Mouse (Mus musculus) adrenal gland, postnatal 10 days (tissue): Measurements from ENCODE around the gene Rad51b. TPM values are rescaled to one million over a fixed set of nuclear protein-coding genes. Genes with fewer than 3 reads are reported as not detected.
A peak's percentile ranks its signal among the peaks of the same experiment; 100 is the strongest.
"Not testable (repeated sequence)": the region's sequence is repeated elsewhere in the genome, so short reads cannot be mapped to it uniquely, and the experiment has no call there.

ENCODE experiments used
- DNase-seq: peaks from one replicate; pipeline ENCODE4 v3.0.0; 2021; ENCODE audit warnings: mixed read lengths
- long read RNA-seq, 2 experiments: library from polyadenylated mRNA; stranded (forward); transcript quantifications; one replicate each; pipeline ENCODE4 v2.0.0; 2021
- total RNA-seq, 2 experiments: library from RNA; stranded (reverse); gene quantifications; 2 replicates each; pipeline ENCODE4 v1.2.3; 2021

Gene Rad51b
- total RNA-seq, result 1 to 10 TPM; 1.6 to 3.0 TPM
- long read RNA-seq, experiment 1, partial matches to known transcripts, result 0 of 2 reads
- long read RNA-seq, experiment 1, other reads (novel, unspliced or antisense), result 2 of 2 reads
- long read RNA-seq, experiment 2, result 0 reads

DNA sequence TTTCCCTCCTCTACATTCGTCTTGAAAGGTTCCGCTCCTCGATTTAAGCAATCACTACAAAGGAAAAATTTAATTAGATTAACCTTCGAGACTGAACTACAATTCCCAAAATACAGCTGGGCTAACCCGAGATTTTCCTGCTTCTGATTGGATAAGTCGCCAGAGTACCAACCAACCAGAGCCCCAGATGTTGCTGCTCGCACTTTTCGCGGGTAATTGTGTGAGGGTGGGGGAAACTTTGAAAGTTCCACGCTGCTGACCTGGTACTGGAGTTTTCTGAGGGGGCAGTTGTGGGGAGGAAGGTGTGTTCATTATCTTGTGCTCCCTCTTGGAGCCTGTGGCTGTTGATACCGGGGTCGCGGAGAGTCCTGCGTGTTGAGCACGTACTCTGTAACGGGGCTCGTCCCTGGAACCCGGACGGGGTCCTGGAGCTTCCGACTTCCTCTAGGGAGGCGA, at the start of gene Rad51b:
Rad51b (plus strand) TSS at position 162 of the 456 bp plus-strand sequence.
- DNase-seq, result peak; percentile 85

DNA sequence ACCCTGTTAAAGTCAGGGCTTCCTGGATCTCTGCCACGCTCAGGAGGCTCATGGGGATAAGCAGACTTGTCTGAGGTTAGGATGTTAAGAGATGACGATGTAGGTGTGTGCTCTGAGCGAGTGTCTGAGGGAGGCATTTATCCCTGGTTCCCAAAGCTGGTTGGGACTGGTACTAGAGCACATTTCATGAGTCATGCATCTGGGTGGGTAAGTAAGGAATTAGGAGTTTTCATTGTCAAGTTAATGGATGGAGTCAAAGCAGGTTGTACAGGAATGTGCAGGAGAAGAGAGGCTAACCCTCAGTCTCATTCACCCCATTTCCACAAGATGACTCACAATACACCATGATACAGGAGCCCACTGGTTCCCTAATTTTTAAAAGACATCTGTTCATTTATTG, 49.0 kb upstream of the Rad51b start:
- no peak for DNase-seq

GRCm38 (mm10) chr12:79253294-79254053, 43.6 kb upstream of the Rad51b start:
- DNase-seq, result no peak

DNA sequence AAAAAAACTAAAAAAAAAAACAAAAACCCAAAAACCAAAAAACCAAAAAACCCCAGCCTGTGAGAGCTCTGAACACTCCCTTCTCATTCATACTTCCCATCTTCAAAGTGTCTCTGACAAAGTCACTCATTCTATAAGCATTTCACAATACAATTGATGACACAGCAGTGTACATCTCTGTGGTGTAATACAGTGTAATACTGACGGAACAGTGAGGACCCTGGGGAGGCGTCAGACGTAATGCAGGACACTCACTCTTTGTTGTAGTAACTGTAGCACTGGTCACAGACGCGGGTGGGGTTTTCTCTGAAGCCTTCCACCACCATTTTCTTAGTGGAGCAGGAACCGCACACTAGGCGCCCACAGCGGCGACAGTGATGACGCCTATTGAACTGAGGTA, 42.1 kb upstream of the Rad51b start:
- DNase-seq, result no peak

DNA sequence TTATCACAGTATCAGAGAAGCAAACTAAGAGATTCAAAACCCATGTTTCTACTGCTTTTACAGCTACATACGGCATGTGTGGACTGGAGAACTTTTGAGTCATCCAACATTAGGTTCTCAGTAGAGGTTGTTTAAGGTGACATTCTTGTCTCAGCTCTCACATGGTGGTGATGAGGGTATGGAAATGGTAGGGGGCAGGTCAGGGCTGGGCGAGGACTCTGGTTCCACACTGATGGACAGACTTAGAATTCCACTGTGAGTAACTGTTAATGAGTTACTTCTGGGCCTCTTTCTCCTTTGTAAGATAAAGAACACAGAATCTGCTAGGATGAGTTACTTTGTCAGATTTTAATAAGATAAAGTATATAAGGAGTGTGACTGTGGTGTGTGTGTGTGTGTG, 36.9 kb upstream of the Rad51b start:
- DNase-seq, result no peak

DNA sequence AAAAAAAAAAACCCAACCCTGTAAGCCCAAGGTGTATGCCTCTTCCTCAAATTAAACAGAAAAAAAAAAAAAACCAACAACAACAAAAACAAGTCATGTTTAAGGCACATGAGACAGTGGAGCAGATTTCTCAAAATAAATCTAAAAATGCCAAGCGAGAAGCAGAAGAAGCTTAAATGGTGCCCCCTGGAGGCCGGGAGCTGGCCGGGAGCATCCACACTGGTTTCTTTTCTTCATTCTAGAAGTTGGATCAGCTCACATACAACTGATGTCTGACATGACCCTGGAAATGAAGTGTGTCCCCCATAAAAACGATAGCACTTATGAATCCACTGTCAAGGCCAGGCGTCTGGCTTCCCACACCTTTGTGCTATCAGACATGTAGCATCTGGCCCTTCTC, 36.0 kb upstream of the Rad51b start:
- peak; percentile 61 for DNase-seq

DNA sequence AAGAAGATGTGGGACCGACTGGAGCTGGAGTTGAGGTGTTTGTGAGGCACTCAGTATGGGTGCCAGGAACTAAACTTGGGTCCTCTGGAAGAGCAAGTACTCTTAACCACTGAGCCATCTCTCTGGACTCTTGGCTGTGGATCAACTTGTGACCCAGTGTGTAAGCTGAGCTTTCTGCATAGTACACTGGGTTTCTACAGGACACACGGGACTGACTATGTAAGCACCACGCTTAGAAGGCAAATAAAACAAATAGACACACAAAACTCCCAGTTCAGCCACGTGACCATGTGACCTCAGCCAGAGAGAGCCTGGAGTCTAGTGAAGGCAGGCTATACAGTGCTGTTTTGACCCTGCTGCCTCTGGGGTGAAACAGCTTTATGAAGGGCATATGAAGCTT, 24.5 kb upstream of the Rad51b start:
- DNase-seq, result no peak

GRCm38 (mm10) chr12:79279513-79280115, 17.5 kb upstream of the Rad51b start:
- no peak for DNase-seq

- no peak for DNase-seq
Observed at GRCm38 (mm10) chr12:79282595-79282994, 14.5 kb upstream of the Rad51b start.

DNA sequence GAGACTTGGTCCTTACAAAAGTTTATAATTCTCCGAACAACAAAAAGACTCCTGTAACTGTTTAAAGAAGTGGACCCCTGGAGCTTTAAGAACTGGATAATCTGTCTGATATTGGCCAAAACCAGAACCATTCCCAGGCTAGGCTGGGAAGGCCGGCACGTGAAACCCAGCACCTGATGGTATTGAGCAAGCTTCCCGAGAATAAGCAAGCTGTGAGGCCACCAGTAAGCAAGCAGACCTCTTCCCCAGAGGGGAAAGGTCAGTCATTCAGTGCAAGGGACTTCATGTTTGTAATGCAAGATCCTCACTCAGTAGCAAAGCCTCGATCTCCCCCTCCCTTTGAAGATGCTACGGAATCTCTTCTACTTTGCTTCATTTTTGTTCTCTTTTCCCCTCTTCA, 4.2 kb upstream of the Rad51b start:
- DNase-seq, result no peak

- DNase-seq, result peak; percentile 94
Observed at GRCm38 (mm10) chr12:79296126-79296816, 811 bp upstream of the Rad51b start, which contains the start of gene Zfyve26. Zfyve26 (minus strand) TSS chr12:79296304.

DNA sequence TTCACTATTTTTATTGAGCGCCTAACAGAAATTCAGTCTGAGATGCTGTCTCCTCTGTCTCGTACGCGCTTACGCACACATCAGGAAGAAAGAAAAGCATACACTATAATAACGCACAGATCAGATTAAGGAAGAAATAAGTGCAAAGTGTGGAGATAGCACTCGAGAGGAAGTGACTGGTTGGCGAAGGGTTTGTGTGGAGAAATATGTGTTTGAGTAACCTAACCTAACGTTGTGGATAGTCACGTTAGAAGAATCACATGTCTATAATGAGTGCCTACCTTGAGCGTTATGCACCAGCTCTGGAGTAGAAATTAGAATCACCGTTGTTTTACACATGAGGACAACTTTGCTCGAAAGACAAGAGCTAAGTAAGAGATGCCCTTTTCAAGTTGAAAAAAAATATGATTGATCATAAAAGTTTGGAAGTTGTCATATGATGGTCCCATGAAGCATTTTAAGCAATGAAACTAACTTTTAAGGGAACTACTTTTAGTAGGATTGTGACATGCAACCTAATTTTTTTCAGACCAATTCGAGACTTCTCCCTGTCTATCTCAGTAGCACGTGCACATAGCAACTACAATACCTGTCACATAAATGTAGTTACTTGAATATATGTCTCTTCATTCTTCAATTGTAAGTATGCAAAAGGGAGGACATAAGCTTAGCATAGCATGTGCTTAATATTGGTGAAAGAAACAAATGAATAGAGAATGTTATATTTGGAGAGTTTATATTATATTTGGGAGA, 978 bp downstream of the Rad51b start:
- DNase-seq, result no peak

DNA sequence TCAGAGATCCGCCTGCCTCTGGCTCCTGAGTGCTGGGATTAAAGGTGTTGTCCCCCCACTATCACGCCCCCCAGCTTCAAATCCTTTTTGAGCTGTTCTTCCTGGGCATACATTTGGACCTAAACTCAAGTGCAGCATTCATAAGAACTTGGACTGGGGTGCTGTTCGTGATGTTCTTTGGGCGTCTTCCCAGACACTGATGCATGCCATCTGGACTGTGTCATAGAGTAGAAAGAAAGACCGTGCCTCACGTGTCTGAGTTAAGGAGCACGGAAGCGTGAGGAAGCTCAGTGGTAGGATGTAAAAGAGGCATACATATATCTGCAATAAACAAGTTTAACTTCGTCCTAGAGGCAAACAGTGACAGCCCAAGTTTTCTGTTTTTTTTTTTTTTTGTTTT, 4.7 kb downstream of the Rad51b start:
- no peak for DNase-seq

- no peak for DNase-seq
Observed at GRCm38 (mm10) chr12:79305131-79305530, 8.0 kb downstream of the Rad51b start.

- no peak for DNase-seq
Observed at GRCm38 (mm10) chr12:79306013-79306412, 8.9 kb downstream of the Rad51b start.

DNA sequence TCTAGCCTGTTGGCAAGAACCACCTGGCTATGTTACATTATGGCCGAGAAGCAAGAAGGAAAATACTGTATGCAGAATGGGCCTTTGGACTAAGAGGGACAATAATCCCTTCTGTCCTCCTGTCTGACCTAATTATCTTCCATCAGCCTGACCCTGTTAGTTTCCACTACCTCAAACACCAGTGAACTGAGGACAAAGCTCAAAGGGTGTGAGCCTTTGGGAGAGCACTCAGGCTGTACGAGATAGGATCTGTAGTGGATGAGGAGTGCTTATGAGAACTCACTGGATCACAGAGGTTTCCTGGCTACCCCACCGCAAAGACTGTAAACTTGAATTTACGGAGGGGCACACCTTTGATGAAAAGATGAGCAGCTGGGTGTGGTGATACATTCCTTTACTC, 16.6 kb downstream of the Rad51b start:
- DNase-seq, result no peak

GRCm38 (mm10) chr12:79317339-79317738, 20.3 kb downstream of the Rad51b start:
- no peak for DNase-seq

DNA sequence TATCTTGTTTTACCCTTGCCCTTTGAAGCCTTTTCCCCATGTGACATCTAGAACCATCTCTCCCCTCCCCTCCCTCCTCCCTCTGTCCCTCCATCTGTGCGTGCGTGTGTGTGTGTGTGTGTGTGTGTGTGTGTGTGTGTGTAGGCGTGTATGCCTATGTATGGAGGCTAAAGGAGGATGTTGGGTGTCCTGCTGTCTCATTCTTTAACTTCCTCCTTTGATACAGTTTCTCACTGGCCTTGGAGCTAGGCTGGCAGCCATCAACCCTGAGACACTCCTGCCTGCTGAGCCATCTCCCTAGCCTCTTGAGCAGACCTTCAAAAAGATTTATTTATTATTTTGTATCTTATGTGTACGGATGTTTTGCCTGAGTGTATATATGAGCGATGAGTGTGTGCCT, 23.8 kb downstream of the Rad51b start:
- no peak for DNase-seq

GRCm38 (mm10) chr12:79322539-79322938, 25.5 kb downstream of the Rad51b start:
- not testable (repeated sequence) for DNase-seq

DNA sequence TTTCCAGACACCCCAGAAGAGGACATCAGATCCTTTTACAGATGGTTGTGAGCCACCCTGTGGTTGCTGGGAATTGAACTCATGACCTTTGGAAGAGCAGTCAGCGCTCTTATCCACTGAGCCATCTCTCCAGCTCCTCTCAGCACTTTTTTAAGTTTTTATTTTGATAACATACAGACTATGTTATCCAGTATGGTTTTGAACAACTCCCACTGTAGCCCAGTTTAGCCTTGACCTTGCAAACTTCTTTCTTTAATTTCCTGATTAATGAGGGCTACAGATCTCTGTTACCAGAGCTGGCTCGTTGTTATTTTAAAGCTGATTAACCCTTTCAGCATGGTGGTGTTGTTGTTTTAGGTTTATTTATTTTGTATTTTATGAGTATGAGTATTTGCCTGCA, 29.2 kb downstream of the Rad51b start:
- no peak for DNase-seq

DNA sequence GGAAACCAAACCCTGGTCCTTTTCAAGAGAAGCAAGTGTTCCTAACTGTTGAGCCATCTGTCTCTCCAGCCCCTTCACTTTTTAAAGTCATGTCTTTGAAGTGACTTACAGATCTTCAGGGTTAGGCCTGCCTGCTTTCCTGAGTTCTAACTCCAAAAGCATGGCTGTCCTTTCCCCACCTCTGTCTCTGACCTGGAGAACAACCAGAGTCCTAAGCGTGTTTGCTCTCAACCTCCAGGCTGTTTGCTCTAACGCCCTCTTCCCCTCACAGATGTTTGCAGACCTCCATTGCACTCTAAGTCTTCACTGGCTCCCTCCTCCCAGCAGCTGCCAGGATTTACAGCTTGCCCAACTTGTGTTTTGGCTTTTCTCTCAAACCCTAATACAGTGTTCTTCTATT, 29.7 kb downstream of the Rad51b start:
- no peak for DNase-seq

DNA sequence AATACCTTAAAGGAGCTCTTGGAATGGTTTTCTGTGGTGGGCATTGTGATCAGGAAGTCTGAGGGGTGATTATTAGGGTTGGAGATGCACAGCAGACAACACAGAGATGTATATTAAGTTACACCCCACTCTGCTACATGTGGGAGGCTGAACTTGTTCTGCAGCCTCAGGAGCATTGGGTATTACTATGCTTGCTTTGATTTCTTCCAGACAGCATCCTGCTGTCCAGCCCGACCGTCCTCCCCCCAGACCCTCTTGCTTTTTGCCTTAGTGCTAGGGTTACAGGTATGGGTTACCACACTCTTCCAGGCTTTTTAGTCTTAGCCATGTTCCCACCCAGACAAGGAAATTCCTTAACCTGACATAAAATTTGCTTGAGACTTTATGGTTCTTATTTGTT, 30.8 kb downstream of the Rad51b start:
- DNase-seq, result no peak
